Mouse (Mus musculus): ENCODE data around the gene Tom1l2.

DNA sequence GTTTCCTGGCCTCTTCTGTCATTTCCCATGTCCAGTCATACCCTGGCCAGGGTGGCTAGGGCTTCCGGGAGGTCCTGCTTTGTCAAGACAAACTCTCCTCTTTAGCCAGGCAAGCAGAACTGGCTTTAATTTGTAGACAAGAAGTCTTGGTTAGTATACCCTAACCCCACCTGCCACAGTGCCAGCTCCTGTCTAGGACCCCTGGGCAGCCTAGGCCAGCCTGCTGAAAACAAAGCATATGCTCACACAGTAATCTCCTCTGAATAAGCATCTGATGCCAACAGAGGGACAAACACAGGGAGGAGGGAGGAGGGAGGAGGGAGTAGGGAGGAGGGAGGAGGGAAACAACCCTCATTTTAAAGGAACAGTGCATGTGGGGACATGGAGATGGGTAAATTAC, 88.1 kb downstream of the Tom1l2 start:
- TF ChIP-seq CTCF (IDR thresholded peaks at IDR 0.05; ENCODE audit: borderline replicate concordance, extremely low read depth, insufficient read depth, insufficient read length) (no peak), POLR2A (IDR thresholded peaks at IDR 0.05; ENCODE audit: borderline replicate concordance, extremely low read depth, insufficient read depth, insufficient read length, poor library complexity, severe bottlenecking) (no peak)

Data from brain, embryonic 14.5 days (tissue).